Mouse (Mus musculus) embryonic facial prominence, embryonic 15.5 days (tissue): ENCODE data around the gene Prrg4. TPM values are rescaled to one million over a fixed set of nuclear protein-coding genes. Genes with fewer than 3 reads are reported as not detected.

ENCODE experiments used
- polyA plus RNA-seq: library from polyadenylated mRNA; unstranded; fragments of >200 nt; fragmentation: Nextera tagmentation; extraction: Ambion mirVana; gene quantifications from 2 replicates; pipeline ENCODE4 v1.2.1, GENCODE M21; 2015

Prrg4 gene
- polyA plus RNA-seq, 1 experiment from 2014 or later: 7.4 TPM

Other genes starting within 250 kb of the Prrg4 start
- 39.2 and 41.4 TPM in 2 replicates for gene Tcp11l1, start 137.7 kb downstream of the Prrg4 start, polyA plus RNA-seq
- gene Pin1rt1, start 133.5 kb downstream of the Prrg4 start, polyA plus RNA-seq: 0.24 TPM in 1 of 2 replicates, not detected in the other
- 7.7 and 9.0 TPM in 2 replicates for gene Depdc7, start 107.0 kb downstream of the Prrg4 start, polyA plus RNA-seq
- 10.1 and 10.7 TPM in 2 replicates for gene Qser1, start 33.1 kb downstream of the Prrg4 start, polyA plus RNA-seq
- gene Ccdc73, start 17.9 kb upstream of the Prrg4 start, polyA plus RNA-seq: 5.4 and 6.7 TPM in 2 replicates
- 224 and 229 TPM in 2 replicates for gene Eif3m, start 167.2 kb upstream of the Prrg4 start, polyA plus RNA-seq
- gene Gm11060, start 242.1 kb upstream of the Prrg4 start, polyA plus RNA-seq: not detected in 2 replicates